Mouse (Mus musculus) heart, adult 2 months (tissue): ENCODE data around the gene Prkag1. TPM values are rescaled to one million over a fixed set of nuclear protein-coding genes. Genes with fewer than 3 reads are reported as not detected.

Source experiments
- DNase-seq, 2 experiments: peaks; one replicate each; pipeline ENCODE4 v3.0.0; 2021
- H3K27ac ChIP-seq: fragments of 200-600 bp; 2 replicates; pipeline ENCODE4 v1.8.1; 2022
- H3K27me3 ChIP-seq: fragments of 200-500 bp; 2 replicates; pipeline ENCODE4 v1.6.1; 2012; ENCODE audit warnings: mild to moderate bottlenecking, low read length, inconsistent platforms, mixed read lengths; ENCODE audit not compliant: control insufficient read depth, insufficient read depth
- H3K36me3 ChIP-seq: fragments of 200-500 bp; 2 replicates; pipeline ENCODE4 v1.6.1; 2012; ENCODE audit warnings: low read length, inconsistent platforms; ENCODE audit not compliant: control insufficient read depth, insufficient read depth
- H3K4me1 ChIP-seq: fragments of 200-500 bp; 2 replicates; pipeline ENCODE4 v1.6.1; 2011; ENCODE audit warnings: low read length; ENCODE audit not compliant: control insufficient read depth, insufficient read depth
- H3K4me3 ChIP-seq: fragments of 200-600 bp; 2 replicates; pipeline ENCODE4 v1.8.1; 2022
- H3K79me2 ChIP-seq: fragments of 200-500 bp; replicated peaks from 2 replicates; pipeline ENCODE4 v1.6.1; 2012; ENCODE audit warnings: mild to moderate bottlenecking, inconsistent platforms, low read length, moderate library complexity, mixed read lengths; ENCODE audit not compliant: control insufficient read depth, insufficient read depth
- H3K9ac ChIP-seq: fragments of 200-500 bp; 2 replicates; pipeline ENCODE4 v1.6.1; 2012; ENCODE audit warnings: low read depth, mild to moderate bottlenecking, control low read depth, inconsistent platforms, low read length, mixed read lengths
- CTCF ChIP-seq: fragments of 200-600 bp; IDR thresholded peaks from 2 replicates; pipeline ENCODE4 v1.8.1; 2022; ENCODE audit warnings: antibody characterized with exemption, mild to moderate bottlenecking, moderate library complexity
- EP300 ChIP-seq: fragments of 200-500 bp; IDR thresholded peaks from 2 replicates; pipeline ENCODE4 v1.6.1; 2011; ENCODE audit warnings: low read depth, low read length, control low read depth; ENCODE audit not compliant: insufficient read depth
- POLR2A ChIP-seq: fragments of 200-500 bp; IDR thresholded peaks from 2 replicates; pipeline ENCODE4 v1.6.1; 2011; ENCODE audit warnings: mild to moderate bottlenecking, low read depth, low read length, control low read depth; ENCODE audit not compliant: insufficient read depth
- WGBS: fragments of 180-500 bp; shearing (Covaris S2); methylation state at CpG from one replicate; pipeline ENCODE4 v1.1.7; 2018; 5-methylcytosine and 5-hydroxymethylcytosine counted together
- intact Hi-C: fragments of 180-260 bp; cut with DNase I; formaldehyde crosslinking; loops from one replicate; pipeline ENCODE4 v1.15.1; 2025
- long read RNA-seq: library from polyadenylated mRNA; stranded (forward); transcript quantifications from one replicate; pipeline ENCODE4 v2.0.0, GENCODE M21; 2021
- polyA plus RNA-seq: library from polyadenylated mRNA; depleted of rRNA; stranded (reverse); fragments of >200 nt; gene quantifications from 2 replicates; pipeline ENCODE4 v1.2.3, GENCODE M21; 2012; rRNA removed
- total RNA-seq, 2 experiments: library from RNA; stranded (reverse); gene quantifications; 2 replicates each; pipeline ENCODE4 v1.2.3; 2021

The Prkag1 gene
- total RNA-seq = 100 to 1,000 TPM; 104 to 114 TPM
- 95.7 and 200 TPM in 2 replicates for polyA plus RNA-seq
- long read RNA-seq, transcript Prkag1-201 (12 exons, 1,652 nt) = major isoform, 87 of 110 reads
- long read RNA-seq, partial matches to known transcripts = 5 of 110 reads
- long read RNA-seq, other reads (novel, unspliced or antisense) = 18 of 110 reads

- peak; percentile 98 to 99 for DNase-seq
- Histone ChIP-seq H3K4me3 (peak within 1 kb of the TSS; percentile 97), H3K79me2 (no peaks in the 10 kb centered on the region), H3K27me3 (no peaks in the 10 kb centered on the region), H3K27ac (peak within 1 kb of the TSS; percentile 97), H3K4me1 (peaks cover 4% of the 10 kb centered on the region), H3K9ac (peak within 1 kb of the TSS; percentile 85), H3K36me3 (peaks cover 7% of the 10 kb centered on the region; the same call in 1 of the 2 replicates)
- WGBS = under 1% methylated on average over 60 of the region's 66 CpGs
- peak; percentile 83 for TF ChIP-seq CTCF
- TF ChIP-seq POLR2A = peak; percentile 91
- TF ChIP-seq EP300 = peak; percentile 90
- intact Hi-C loops = loop anchor here (2.0 to 5.0 kb wide), 2 partner anchors 40 to 86 kb away; partner anchors contain the start of genes Kmt2d and Lmbr1l
Observed at GRCm38 (mm10) chr15:98830736-98831683, at the start of gene Prkag1. TSS of gene Prkag1 (minus strand) at chr15:98831521.

GRCm38 (mm10) chr15:98877331-98877730 is 46.0 kb upstream of the Prkag1 start:
- peak; percentile 22 to 51 for DNase-seq
- Histone ChIP-seq H3K27me3 (no peaks in the 10 kb centered on the region), H3K4me1 (peaks cover 2% of the 10 kb centered on the region; the same call in 1 of the 2 replicates), H3K4me3 (no peak overlapping the region), H3K9ac (no peak overlapping the region), H3K36me3 (no peaks in the 10 kb centered on the region), H3K27ac (no peak overlapping the region), H3K79me2 (no peaks in the 10 kb centered on the region)
- no peak for TF ChIP-seq EP300
- TF ChIP-seq POLR2A = no peak
- TF ChIP-seq CTCF = peak; percentile 92
- intact Hi-C loops = loop anchor here (1.0 kb wide), 2 partner anchors 51 to 116 kb away; no protein-coding TSS in a partner anchor
- 7% methylated on average over 3 of the region's 3 CpGs for WGBS

- 2% methylated on average over 45 of the region's 51 CpGs for WGBS
- DNase-seq = peak; percentile 93 to 95
- Histone ChIP-seq H3K4me1 (peaks cover 13% of the 10 kb centered on the region), H3K79me2 (peaks cover 8% of the 10 kb centered on the region; the same call in 1 of the 2 replicates), H3K4me3 (peak overlapping the region; percentile 99), H3K36me3 (no peaks in the 10 kb centered on the region; the same call in 1 of the 2 replicates), H3K9ac (peak overlapping the region; percentile 97), H3K27ac (peak overlapping the region; percentile 100), H3K27me3 (no peaks in the 10 kb centered on the region)
- intact Hi-C loops = loop anchor here (2.0 kb wide), 1 partner anchor 41 kb away; the partner anchor contains the start of gene Prkag1
- TF ChIP-seq CTCF (peak; percentile 52), EP300 (peak; percentile 85; the same call in 1 of the 2 replicates), POLR2A (peak; percentile 45; the same call in 1 of the 2 replicates)
Observed at GRCm38 (mm10) chr15:98871916-98872888, 40.9 kb upstream of the Prkag1 start.

- Histone ChIP-seq H3K4me1 (peaks cover 14% of the 10 kb centered on the region), H3K79me2 (peaks cover 8% of the 10 kb centered on the region; the same call in 1 of the 2 replicates), H3K9ac (peak within 1 kb of the TSS; percentile 97), H3K27ac (peak within 1 kb of the TSS; percentile 100), H3K36me3 (no peaks in the 10 kb centered on the region; the same call in 1 of the 2 replicates), H3K4me3 (peak within 1 kb of the TSS; percentile 99), H3K27me3 (no peaks in the 10 kb centered on the region)
- WGBS = 1% methylated on average over 90 of the region's 94 CpGs
- TF ChIP-seq CTCF = no peak
- TF ChIP-seq POLR2A = no peak
- no peak for TF ChIP-seq EP300
- intact Hi-C loops = loop anchor here (2.0 kb wide), 1 partner anchor 40 kb away; the partner anchor contains the start of gene Prkag1
- no peak for DNase-seq
Observed at GRCm38 (mm10) chr15:98871070-98871915, 40.0 kb upstream of the Prkag1 start, which contains the start of gene Kmt2d. TSS of gene Kmt2d (minus strand) at chr15:98871204.
